Mouse (Mus musculus): ENCODE results near the gene Psmd3.
"Not testable (repeated sequence)": the region's sequence is repeated elsewhere in the genome, so short reads cannot be mapped to it uniquely, and the experiment has no call there.

The Psmd3 gene

DNA sequence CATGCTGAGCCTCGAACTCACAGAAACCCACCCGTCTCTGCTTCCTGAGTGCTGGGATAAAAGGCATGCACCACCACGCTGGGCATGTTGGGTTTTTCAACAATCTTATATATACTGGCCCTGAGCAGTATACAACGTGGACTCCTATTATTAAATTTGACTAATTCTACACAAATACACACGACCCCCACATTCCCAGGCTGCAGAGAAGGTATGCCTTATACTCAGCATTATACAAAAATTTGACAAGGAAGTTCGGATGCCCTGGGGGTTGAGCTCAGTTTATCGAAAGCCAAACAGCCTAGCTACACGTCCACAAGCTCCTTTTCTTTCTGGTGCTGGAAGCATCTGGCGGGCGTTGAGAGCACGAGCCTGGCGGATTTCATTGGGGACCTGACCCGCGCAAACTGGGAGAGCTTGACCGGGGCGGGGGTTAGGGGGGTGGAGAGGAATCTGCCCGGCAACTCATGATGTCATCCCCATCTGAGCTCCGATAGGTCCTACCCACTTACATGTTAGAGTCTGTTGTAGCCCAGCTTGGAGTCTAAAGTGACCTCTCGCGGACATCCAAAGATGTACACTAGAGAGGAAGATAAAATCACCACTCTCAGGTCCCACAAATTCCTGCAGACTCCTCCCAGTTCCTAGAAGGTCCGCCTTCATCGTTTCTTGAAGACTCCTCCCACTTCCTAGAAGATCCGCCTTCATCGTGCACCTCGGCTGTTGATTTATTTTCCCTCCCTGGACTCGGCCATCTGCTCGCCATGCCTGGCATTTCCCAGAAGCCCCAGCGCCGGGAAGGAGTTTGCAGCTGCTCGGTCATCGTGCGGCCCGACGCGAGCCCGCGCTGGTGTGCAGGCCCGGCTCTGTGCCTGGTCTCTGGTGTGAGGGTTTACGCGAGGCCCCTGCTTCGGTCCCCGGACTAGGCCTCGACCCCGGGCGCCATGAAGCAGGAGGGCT is at the start of gene Psmd3:
Psmd3 (plus strand) TSS at position 769 of the 960 bp plus-strand sequence.
- DNase-seq (ENCODE audit: low spot score in 2 of 2): peak; percentile 94 to 96

DNA sequence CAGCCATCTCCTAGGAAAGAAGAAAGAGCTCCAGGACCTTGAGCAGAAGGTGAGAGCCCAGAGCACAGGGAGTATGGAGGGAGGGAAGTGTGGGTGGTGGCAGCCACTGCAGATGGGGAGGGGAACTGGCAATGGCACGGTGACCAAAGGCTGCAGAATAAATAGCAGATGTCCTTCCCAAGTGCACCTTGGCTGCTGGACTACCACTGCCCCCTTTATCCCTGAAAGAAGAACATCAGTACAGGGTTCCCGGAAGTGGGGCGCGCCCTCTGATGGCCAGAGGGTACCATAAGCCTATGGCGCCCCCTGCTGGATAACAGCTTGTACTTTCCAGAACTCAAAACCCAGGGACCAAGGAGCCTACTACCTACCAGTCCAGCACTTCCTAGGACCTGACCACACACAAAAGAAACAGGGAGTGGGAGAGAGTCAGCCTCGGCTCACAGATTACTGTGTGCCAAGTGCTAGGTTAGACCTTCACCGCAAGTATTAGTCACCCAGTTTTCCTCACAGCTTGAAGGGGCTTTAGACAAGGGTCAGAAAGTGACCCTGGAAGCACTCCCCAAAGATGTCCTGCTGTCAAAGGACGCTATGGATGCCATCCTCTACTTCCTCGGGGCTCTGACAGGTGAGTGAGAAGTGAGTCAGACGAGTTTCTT is 46.9 kb upstream of the Psmd3 start:
- peak; percentile 13 to 23 for DNase-seq (ENCODE audit: low spot score in 2 of 2)

DNA sequence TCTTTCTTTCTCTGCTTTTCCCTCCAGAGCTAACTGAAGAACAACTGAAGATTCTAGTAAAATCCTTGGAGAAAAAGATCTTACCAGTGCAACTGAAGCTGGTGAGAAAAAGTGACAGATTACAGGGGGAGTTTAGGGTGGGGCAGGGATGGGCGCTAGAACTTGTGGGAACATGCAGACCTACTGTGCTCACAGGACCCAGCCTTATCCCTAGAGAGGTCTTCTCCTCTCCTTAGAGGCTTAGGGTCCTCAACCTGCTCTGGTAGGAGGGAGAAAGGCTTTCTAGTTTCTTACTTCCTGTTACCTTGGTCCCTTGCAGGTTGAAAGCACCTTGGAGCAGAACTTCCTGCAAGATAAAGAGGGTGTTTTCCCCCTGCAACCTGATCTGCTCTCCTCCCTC is 44.9 kb upstream of the Psmd3 start:
- no peak for DNase-seq (ENCODE audit: low spot score in 2 of 2)

DNA sequence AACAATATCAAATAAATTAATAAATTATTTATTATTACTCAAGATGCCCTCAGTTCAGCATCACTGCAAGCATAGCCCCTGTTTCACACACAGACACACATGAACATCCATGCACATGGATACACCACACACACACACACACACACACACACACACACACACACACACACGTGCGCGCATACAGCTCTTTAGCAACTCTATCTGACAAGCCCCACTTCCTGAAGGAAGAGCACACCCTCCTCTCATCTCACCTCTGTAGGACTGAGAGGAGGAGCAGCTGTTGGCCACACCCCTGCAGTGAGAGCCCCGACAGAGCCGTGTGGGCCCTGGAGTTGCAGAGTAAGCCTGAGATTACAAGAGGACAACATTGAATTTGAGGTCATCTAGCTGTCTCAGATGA is 42.3 kb upstream of the Psmd3 start:
- DNase-seq (ENCODE audit: low spot score in 2 of 2): no peak

DNA sequence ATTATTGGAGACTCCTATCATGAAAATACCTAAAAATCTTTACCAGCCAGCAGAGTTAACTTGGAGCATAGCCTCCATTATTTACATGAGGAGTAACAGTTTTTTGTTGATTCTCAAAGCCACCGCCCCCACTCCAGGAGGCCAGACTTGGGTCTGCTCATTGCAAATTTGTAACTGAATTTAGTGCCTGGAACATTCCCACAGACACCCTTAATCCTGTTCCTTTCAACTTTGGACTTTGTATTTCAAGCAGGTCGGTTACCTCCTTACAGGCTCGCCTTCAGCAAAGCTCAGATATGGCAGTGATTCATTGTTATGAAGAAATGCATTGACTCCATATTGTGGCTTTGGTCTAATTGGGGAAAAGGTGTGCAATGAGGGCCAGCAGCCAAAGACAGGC is 37.6 kb upstream of the Psmd3 start:
- no peak for DNase-seq (ENCODE audit: low spot score in 2 of 2)

DNA sequence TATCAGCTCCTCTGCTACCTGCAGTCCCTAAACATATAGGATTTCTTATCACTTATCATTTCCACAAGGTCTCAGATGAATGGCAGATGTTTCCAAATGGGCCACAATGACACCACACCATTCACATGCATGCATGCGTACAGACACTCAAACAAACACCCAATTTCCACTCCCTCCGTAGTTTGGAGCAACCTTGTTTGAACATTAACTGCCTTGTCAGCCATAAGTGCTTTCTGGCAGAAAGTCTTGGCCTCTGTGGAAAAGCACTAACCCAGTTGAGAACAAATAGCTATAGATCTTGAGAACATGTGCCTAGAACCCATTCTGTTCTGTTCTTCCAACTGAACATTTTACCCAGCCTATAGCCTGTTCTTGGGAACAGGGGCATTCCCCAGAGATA is 36.4 kb upstream of the Psmd3 start:
- no peak for DNase-seq (ENCODE audit: low spot score in 2 of 2)

DNA sequence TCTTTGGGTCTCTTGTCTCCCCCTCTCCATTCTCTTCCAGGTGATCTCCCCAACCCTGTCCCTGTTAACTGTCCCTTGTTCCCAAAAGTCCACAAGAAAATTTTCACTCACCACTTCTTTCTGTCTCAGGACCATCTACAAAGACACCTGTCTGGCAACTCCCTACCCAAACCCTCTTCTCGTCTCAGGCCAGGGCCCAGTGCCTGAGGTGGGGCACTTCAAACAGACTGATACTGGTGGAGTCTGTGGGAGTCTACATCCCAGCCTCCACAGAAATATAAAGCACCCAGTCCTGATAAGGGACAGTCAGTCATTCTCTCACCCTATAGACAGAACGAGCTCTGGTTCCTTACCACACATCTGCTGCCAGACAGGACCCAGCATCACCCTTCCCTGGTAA is 35.9 kb upstream of the Psmd3 start, which contains the start of gene Gsdma2:
Gsdma2 (plus strand) TSS at position 301 of the 400 bp plus-strand sequence.
- DNase-seq (ENCODE audit: low spot score in 2 of 2): no peak

DNA sequence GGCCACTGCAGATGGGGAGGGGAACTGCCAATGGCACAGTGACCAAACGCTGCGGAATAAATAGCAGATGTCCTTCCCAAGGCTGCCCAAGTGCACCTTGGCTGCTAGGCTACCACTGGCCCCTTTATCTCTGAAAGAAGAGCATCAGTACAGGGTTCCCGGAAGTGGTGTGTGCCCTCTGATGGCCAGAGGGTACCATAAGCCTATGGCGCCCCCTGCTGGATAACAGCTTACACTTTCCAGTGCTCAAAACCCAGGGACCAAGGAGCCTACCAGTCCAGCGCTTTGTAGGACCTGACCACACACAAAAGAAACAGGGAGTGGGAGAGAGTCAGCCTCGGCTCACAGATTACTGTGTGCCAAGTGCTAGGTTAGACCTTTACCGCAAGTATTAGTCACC is 27.3 kb upstream of the Psmd3 start:
- peak; percentile 40 to 44 for DNase-seq (ENCODE audit: low spot score in 2 of 2)

DNA sequence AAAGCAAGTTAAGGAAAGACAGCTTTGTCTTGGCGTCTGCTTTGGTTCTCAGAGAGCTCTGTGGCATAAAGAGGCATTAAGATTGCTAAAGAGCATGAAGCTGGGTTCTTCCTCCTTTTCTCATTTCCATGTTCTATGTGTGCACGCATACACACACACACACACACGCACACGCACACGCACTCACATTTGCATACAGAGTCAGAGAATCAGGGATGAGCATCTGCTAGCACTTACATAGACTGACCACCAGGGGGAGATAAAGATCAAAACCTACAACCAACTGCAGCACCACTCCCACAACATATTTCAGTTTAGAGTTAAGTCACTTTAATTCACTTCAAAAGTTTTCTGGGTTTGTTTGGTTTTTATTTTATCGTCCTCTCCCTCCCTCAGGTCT is 21.8 kb upstream of the Psmd3 start:
- DNase-seq (ENCODE audit: low spot score in 2 of 2): peak; percentile 33 to 54

DNA sequence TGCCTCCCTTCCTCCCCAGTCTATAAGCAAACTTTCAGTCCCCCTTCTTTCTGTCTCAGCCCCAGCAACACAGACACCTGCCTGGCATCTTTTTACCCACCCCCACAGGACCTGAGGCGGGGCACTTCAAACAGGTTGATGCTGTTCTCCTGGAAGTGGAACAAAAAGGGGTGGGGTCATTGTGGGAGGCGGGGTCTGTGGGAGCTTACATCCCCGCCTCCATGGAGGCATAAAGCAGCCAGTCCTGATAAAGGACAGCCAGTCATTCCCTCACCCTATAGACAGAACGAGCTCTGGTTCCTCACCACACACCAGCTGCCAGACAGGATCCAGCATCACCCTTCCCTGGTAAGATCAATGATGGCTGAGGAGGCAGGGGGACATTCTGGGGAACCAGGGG is 18.3 kb upstream of the Psmd3 start, which contains the start of gene Gsdma:
Gsdma (plus strand) TSS at position 261 of the 400 bp plus-strand sequence.
- no peak for DNase-seq (ENCODE audit: low spot score in 2 of 2)

DNA sequence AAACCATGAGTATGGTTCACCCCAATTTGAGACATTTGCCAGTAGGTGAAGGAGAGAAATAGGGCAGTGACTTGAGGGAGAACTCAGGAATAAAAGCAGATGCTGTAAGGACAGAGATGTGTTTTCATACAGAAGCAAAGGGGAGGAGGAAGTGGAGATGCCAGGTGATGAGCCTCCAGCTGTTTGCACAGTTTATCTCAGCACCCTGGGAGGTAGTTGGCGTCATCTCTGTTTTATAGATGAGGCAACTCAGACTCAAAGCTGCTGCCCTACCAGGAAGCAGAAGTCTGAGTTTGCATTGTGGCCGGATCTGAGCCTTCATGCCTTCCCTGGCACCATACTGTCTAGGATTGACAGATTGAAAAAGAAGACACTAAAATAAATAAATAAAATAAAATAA is 13.4 kb upstream of the Psmd3 start:
- no peak for DNase-seq (ENCODE audit: low spot score in 2 of 2)

DNA sequence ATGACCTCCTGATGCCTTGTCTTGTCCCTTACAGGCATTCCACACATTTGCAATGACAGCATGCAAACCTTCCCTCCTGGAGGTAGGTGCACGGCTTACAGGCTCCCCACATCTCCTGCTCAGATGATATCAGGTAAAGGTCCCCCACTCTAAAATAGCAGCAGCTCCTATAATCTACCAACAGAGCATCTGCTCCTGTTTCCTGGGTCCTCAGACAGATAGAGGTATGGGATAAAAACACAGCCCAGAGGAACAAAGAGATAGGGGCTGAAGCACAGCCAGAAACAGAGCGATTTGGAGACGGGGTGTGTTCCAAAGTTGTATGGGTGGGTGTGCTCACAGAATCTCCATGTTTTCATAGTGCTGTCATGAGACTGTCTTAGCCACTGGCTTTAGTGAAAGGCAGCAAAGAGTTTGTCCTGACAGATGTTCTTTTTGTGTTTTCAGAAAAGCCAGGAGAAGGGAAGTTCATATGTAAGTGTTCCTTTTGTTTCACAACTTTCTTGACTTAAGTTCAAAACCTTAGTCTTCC is 11.0 kb upstream of the Psmd3 start:
- DNase-seq (ENCODE audit: low spot score in 2 of 2): no peak

DNA sequence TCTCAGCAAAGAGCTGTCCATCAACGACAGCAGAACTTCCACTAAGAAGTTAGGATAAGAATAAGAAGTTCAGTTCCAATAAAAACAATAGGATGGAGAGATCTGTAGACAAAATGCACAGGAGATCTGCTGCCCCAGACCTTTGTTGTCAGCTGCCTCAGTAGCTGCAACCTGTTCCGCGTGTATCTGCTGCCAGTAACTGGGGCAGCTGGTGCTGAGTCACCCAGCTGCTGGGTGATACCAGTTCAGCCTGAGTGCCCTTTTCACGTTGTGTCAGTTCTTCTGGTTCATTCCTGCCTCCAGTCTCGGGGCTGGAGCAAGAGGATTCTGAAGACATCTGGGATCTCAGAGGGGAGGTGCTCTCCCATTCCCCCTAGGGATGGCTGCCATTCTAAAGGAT is 10.5 kb upstream of the Psmd3 start:
- DNase-seq (ENCODE audit: low spot score in 2 of 2): no peak

DNA sequence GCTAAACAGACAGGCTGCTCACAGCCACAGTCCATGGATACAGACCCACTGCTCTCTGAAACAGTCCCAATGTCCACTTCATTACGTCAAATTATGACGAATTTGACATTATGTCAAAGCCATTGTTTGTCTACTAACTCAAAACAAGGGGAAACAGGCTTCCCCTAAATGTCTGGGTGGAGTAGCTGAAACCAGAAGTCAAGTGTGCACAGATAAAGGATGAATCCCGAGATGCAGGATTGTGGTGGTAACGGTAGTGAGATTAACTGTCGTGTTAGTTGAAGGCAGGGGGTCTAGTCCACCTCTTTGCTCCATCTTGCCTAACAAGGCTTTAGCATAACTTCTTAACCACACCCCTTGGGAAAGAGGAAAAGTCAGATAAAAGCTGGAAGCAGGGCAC is 9.9 kb upstream of the Psmd3 start:
- no peak for DNase-seq (ENCODE audit: low spot score in 2 of 2)

DNA sequence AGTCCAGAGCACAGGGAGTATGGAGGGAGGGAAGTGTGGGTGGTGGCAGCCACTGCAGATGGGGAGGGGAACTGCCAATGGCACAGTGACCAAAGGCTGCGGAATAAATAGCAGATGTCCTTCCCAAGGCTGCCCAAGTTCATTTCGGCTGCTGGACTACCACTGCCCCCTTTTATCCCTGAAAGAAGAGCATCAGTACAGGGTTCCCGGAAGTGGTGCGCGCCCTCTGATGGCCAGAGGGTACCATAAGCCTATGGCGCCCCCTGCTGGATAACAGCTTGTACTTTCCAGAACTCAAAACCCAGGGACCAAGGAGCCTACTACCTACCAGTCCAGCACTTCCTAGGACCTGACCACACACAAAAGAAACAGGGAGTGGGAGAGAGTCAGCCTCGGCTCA is 9.2 kb upstream of the Psmd3 start:
- peak; percentile 46 to 58 for DNase-seq (ENCODE audit: low spot score in 2 of 2)

DNA sequence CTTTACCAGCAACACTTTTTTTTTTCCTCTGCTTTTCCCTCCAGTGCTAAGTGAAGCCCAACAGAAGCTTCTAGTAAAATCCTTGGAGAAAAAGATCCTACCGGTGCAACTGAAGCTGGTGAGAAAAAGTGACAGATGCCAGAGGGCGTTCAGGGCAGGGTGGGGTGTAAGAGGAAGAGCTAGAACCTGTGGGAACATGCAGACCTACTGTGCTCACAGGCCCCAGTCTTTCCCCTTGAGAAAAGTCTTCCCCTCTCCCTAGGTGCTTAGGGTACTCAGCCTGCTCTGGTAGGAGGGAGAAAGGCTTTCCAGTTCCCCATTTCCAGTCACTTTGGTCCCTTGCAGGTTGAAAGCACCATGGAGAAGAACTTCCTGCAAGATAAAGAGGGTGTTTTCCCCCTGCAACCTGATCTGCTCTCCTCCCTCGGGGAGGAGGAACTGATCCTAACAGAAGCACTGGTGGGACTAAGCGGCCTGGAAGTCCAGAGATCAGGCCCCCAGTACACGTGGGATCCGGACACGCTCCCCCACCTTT is 6.5 kb upstream of the Psmd3 start:
- DNase-seq (ENCODE audit: low spot score in 2 of 2): no peak

DNA sequence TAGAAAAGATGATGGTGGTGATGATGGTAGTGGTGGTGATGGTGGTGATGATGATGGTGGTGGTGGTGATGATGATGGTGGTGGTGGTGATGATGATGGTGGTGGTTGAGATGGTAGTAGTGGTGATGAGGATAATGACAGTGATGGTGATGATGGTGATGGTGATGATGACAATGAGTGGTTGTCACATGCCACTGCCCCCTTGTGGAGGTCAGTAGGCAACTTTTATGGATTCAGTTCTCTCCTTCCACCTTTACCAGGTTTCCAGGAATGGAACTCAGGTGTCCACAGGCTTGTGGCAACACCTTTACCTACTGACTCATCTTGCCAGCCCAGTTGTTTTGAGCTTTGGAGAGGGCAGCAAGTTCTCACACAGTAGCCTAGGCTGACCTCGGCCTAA is 2.3 kb upstream of the Psmd3 start:
- no peak for DNase-seq (ENCODE audit: low spot score in 2 of 2)

DNA sequence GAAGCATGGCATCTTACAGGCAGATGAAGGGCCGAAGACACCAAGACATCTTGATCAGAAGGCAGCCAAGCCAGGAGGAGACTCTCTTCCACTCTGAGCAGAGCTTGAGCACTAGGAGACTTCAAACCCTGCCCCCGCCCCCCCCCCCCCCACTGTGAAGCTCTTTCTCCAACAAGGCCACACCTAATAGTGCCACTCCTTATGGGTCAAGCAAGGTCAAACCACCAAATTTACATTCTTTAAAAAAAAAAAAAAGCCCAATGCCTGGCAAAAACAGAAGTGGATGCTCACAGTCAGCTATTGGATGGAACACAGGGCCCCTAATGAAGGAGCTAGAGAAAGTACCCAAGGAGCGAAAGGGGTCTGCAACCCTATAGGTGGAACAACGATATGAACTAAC is 1.8 kb upstream of the Psmd3 start:
- DNase-seq (ENCODE audit: low spot score in 2 of 2): not testable (repeated sequence)

DNA sequence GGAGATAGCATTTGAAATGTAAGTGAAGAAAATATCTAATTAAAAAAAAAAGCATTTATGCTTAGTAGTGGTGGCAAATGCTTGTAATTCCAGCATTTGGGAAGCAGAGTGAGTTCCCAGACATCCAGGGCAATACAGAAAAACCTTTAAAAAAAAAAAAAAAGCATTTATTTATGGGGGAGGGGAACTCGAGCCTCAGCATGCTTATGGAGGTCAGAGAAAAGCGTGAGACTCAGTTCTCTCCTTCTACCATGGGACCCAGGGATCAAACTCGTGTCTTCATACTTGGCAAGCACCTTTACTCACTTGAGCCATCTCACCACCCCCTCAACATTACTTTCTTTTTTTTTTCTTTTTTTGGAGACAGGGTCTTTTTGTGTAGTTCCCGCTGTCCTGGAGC is 1.2 kb upstream of the Psmd3 start:
- no peak for DNase-seq (ENCODE audit: low spot score in 2 of 2)

DNA sequence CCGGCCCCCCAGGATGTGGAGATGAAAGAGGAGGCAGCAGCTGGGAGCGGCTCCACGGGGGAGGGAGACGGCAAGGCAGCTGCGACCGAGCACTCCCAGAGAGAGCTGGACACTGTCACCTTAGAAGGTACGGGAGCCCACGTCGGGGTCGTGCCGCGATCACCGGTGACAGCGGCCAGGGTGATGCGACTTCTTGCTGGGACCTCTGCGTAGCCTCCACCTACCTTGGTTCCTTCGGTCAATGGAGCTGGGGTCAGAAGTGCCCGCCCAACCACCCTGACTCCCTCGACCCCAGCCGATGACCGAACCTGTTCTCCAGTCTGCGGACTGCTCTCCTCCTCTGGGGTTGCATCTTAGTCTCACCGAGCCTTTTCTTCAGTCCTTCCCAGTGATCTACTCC is 457 bp downstream of the Psmd3 start:
- DNase-seq (ENCODE audit: low spot score in 2 of 2): no peak

DNA sequence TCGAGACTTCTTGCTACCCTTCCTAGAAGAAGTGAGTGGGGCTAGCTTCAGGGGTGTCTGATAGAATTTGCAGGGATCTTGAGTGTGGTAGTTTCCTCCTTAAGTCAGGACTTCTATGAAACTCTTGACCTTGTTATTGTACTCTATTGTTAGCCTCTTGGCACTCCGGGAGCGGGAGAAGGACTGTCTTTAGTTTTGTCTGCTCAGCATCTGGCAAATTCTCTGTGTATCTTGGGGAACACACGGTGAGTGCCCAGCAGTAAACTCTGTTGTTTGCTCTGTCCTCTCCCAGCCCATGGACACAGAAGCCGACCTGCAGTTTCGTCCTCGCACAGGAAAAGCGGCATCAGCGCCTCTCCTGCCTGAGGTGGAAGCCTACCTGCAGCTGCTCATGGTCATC is 3.3 kb downstream of the Psmd3 start:
- no peak for DNase-seq (ENCODE audit: low spot score in 2 of 2)

DNA sequence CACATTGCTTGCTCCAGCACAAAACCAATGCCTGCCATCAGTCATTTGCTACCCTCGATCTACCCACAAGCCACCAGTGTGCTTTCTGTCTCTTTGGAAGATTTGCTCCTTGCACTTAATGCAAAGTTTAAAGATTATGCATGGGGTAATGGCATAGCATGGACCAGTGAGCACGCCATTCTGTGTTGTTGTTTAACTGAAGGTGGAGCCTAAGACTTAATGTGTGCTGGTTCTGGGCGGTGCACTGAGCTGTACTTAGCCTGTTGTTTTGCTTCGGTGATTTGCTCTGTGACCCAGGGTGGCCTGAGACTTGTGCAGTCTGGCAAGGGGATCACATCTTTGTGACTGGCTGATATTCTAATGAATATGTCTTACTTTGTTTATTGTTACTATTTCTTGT is 4.6 kb downstream of the Psmd3 start:
- no peak for DNase-seq (ENCODE audit: low spot score in 2 of 2)
